Mouse (Mus musculus): ENCODE results near the gene Med12l. TPM values are rescaled to one million over a fixed set of nuclear protein-coding genes. Genes with fewer than 3 reads are reported as not detected.
A peak's percentile ranks its signal among the peaks of the same experiment; 100 is the strongest.
"Not testable (repeated sequence)": the region's sequence is repeated elsewhere in the genome, so short reads cannot be mapped to it uniquely, and the experiment has no call there.

Gene Med12l
- total and polyA plus RNA-seq, 2 experiments from 2014 or later, result 3.3 to 20.5 TPM

GRCm38 (mm10) chr3:59092702-59093101 lies 87.1 kb downstream of the Med12l start:
- ATAC-seq (no peak), DNase-seq (ENCODE audit: low spot score) (no peak)
- Histone ChIP-seq H3K36me3 (ENCODE audit: insufficient read depth, low read length) (no peaks in the 10 kb centered on the region), H3K4me2 (ENCODE audit: low read depth, low read length) (no peak overlapping the region), H3K27ac (no peak overlapping the region), H3K9ac (replicated peaks; ENCODE audit: low read length) (no peak overlapping the region), H3K27me3 (ENCODE audit: insufficient read depth, low read length) (no peaks in the 10 kb centered on the region), H3K9me3 (ENCODE audit: low read length) (no peaks in the 10 kb centered on the region), H3K4me3 (ENCODE audit: low read length) (no peak overlapping the region), H3K4me1 (ENCODE audit: insufficient read depth, low read length) (no peaks in the 10 kb centered on the region)
- no peak for TF ChIP-seq CTCF (IDR thresholded peaks at IDR 0.05; ENCODE audit: low read depth)
- WGBS, result 77% methylated on average over 11 of the region's 11 CpGs

GRCm38 (mm10) chr3:59097421-59097820 lies 91.8 kb downstream of the Med12l start:
- H3K4me2 ChIP-seq (ENCODE audit: low read depth, low read length), result no peak overlapping the region
- H3K27ac ChIP-seq, result no peak overlapping the region
- WGBS, result 45% methylated on average over 6 of the region's 6 CpGs
- no peak for TF ChIP-seq CTCF (IDR thresholded peaks at IDR 0.05; ENCODE audit: low read depth)
- ATAC-seq (peak; percentile 69; the same call in 1 of the 2 replicates), DNase-seq (ENCODE audit: low spot score) (no peak)
- no peaks in the 10 kb centered on the region for H3K4me1 ChIP-seq (ENCODE audit: insufficient read depth, low read length)
- H3K4me3 ChIP-seq (ENCODE audit: low read length), result no peak overlapping the region
- H3K27me3 ChIP-seq (ENCODE audit: insufficient read depth, low read length), result no peaks in the 10 kb centered on the region
- H3K9ac ChIP-seq (replicated peaks; ENCODE audit: low read length), result no peak overlapping the region
- no peaks in the 10 kb centered on the region for H3K36me3 ChIP-seq (ENCODE audit: insufficient read depth, low read length)
- H3K9me3 ChIP-seq (ENCODE audit: low read length), result no peaks in the 10 kb centered on the region

- Histone ChIP-seq H3K27me3 (ENCODE audit: insufficient read depth, low read length) (no peaks in the 10 kb centered on the region), H3K36me3 (ENCODE audit: insufficient read depth, low read length) (no peaks in the 10 kb centered on the region), H3K9ac (replicated peaks; ENCODE audit: low read length) (no peak overlapping the region), H3K9me3 (ENCODE audit: low read length) (no peaks in the 10 kb centered on the region), H3K27ac (no peak overlapping the region), H3K4me3 (ENCODE audit: low read length) (no peak overlapping the region), H3K4me1 (ENCODE audit: insufficient read depth, low read length) (no peaks in the 10 kb centered on the region), H3K4me2 (ENCODE audit: low read depth, low read length) (no peak overlapping the region)
- WGBS, result 90% methylated on average over 10 of the region's 10 CpGs
- no peak for ATAC-seq
- TF ChIP-seq CTCF (IDR thresholded peaks at IDR 0.05; ENCODE audit: low read depth), result no peak
- DNase-seq (ENCODE audit: low spot score), result no peak
Measured at GRCm38 (mm10) chr3:59098540-59098939, 92.9 kb downstream of the Med12l start.

GRCm38 (mm10) chr3:59101218-59101986 lies 95.8 kb downstream of the Med12l start, which contains the start of gene Gpr171:
TSS of gene Gpr171 (minus strand) at chr3:59101821.
- no peaks in the 10 kb centered on the region for H3K4me1 ChIP-seq (ENCODE audit: insufficient read depth, low read length)
- no peaks in the 10 kb centered on the region for H3K27me3 ChIP-seq (ENCODE audit: insufficient read depth, low read length)
- no peak within 1 kb of the TSS for H3K9ac ChIP-seq (replicated peaks; ENCODE audit: low read length)
- no peak within 1 kb of the TSS for H3K27ac ChIP-seq
- H3K4me3 ChIP-seq (ENCODE audit: low read length), result no peak within 1 kb of the TSS
- no peaks in the 10 kb centered on the region for H3K36me3 ChIP-seq (ENCODE audit: insufficient read depth, low read length)
- no peak for TF ChIP-seq CTCF (IDR thresholded peaks at IDR 0.05; ENCODE audit: low read depth)
- H3K9me3 ChIP-seq (ENCODE audit: low read length), result no peaks in the 10 kb centered on the region
- ATAC-seq, result no peak
- no peak for DNase-seq (ENCODE audit: low spot score)
- 82% methylated on average over 6 of the region's 6 CpGs for WGBS
- no peak within 1 kb of the TSS for H3K4me2 ChIP-seq (ENCODE audit: low read depth, low read length)

- H3K9me3 ChIP-seq (ENCODE audit: low read length), result no peaks in the 10 kb centered on the region
- ATAC-seq (no peak), DNase-seq (ENCODE audit: low spot score) (no peak)
- no peaks in the 10 kb centered on the region for H3K27me3 ChIP-seq (ENCODE audit: insufficient read depth, low read length)
- H3K27ac ChIP-seq, result no peak overlapping the region
- H3K36me3 ChIP-seq (ENCODE audit: insufficient read depth, low read length), result no peaks in the 10 kb centered on the region
- TF ChIP-seq CTCF (IDR thresholded peaks at IDR 0.05; ENCODE audit: low read depth), result no peak
- H3K9ac ChIP-seq (replicated peaks; ENCODE audit: low read length), result no peak overlapping the region
- H3K4me2 ChIP-seq (ENCODE audit: low read depth, low read length), result no peak overlapping the region
- H3K4me3 ChIP-seq (ENCODE audit: low read length), result no peak overlapping the region
- H3K4me1 ChIP-seq (ENCODE audit: insufficient read depth, low read length), result no peaks in the 10 kb centered on the region
- WGBS, result 97% methylated on average over 2 of the region's 2 CpGs
Measured at GRCm38 (mm10) chr3:59102146-59102545, 96.5 kb downstream of the Med12l start.

- no peak for TF ChIP-seq CTCF (IDR thresholded peaks at IDR 0.05; ENCODE audit: low read depth)
- H3K4me1 ChIP-seq (ENCODE audit: insufficient read depth, low read length), result no peaks in the 10 kb centered on the region
- DNase-seq (ENCODE audit: low spot score) (no peak), ATAC-seq (no peak)
- no peak overlapping the region for H3K4me3 ChIP-seq (ENCODE audit: low read length)
- no peaks in the 10 kb centered on the region for H3K9me3 ChIP-seq (ENCODE audit: low read length)
- H3K36me3 ChIP-seq (ENCODE audit: insufficient read depth, low read length), result no peaks in the 10 kb centered on the region
- H3K27ac ChIP-seq, result no peak overlapping the region
- no peak overlapping the region for H3K4me2 ChIP-seq (ENCODE audit: low read depth, low read length)
- WGBS, result 82% methylated on average over 4 of the region's 4 CpGs
- H3K27me3 ChIP-seq (ENCODE audit: insufficient read depth, low read length), result no peaks in the 10 kb centered on the region
- H3K9ac ChIP-seq (replicated peaks; ENCODE audit: low read length), result no peak overlapping the region
Measured at GRCm38 (mm10) chr3:59104462-59104861, 98.8 kb downstream of the Med12l start.

- Histone ChIP-seq H3K27me3 (ENCODE audit: insufficient read depth, low read length) (no peaks in the 10 kb centered on the region), H3K4me1 (ENCODE audit: insufficient read depth, low read length) (no peaks in the 10 kb centered on the region), H3K27ac (no peak overlapping the region), H3K4me2 (ENCODE audit: low read depth, low read length) (no peak overlapping the region), H3K4me3 (ENCODE audit: low read length) (no peak overlapping the region), H3K9me3 (ENCODE audit: low read length) (no peaks in the 10 kb centered on the region), H3K36me3 (ENCODE audit: insufficient read depth, low read length) (no peaks in the 10 kb centered on the region), H3K9ac (replicated peaks; ENCODE audit: low read length) (no peak overlapping the region)
- WGBS, result 98% methylated on average over 4 of the region's 4 CpGs
- no peak for DNase-seq (ENCODE audit: low spot score)
- no peak for TF ChIP-seq CTCF (IDR thresholded peaks at IDR 0.05; ENCODE audit: low read depth)
- ATAC-seq, result no peak
Measured at GRCm38 (mm10) chr3:59107439-59107838, 101.8 kb downstream of the Med12l start.

- not testable (repeated sequence) for H3K4me2 ChIP-seq (ENCODE audit: low read depth, low read length); H3K9me3 ChIP-seq (ENCODE audit: low read length); H3K27me3 ChIP-seq (ENCODE audit: insufficient read depth, low read length); DNase-seq (ENCODE audit: low spot score); H3K27ac ChIP-seq; H3K4me1 ChIP-seq (ENCODE audit: insufficient read depth, low read length); ATAC-seq; H3K4me3 ChIP-seq (ENCODE audit: low read length); H3K36me3 ChIP-seq (ENCODE audit: insufficient read depth, low read length); H3K9ac ChIP-seq (replicated peaks; ENCODE audit: low read length)
- 91% methylated on average over 3 of the region's 3 CpGs for WGBS
Measured at GRCm38 (mm10) chr3:59109834-59110233, 104.2 kb downstream of the Med12l start.

All from hindbrain, postnatal 0 days (tissue).